Mouse (Mus musculus) right cerebral cortex, postnatal 36 days (tissue): ENCODE data around the gene Larp1b.
"Not testable (repeated sequence)": the region's sequence is repeated elsewhere in the genome, so short reads cannot be mapped to it uniquely, and the experiment has no call there.

ENCODE experiments used
- DNase-seq, 2 experiments: peaks; one replicate each; pipeline ENCODE4 v3.0.0; 2022; ENCODE audit warnings: low spot score in 2 of 2, mixed read lengths in 1 of 2

Larp1b gene

GRCm38 (mm10) chr3:40949170-40949902, at the start of gene Larp1b:
TSS of gene Larp1b (plus strand) at chr3:40949828.
- peak; percentile 99 for DNase-seq

- not testable (repeated sequence) for DNase-seq
These were observed 47.2 kb upstream of the Larp1b start, which contains the start of gene 1700034I23Rik for GRCm38 (mm10) chr3:40902443-40902842. TSS of gene 1700034I23Rik (minus strand) at chr3:40902543.

- DNase-seq, result no peak
These were observed 11.4 kb upstream of the Larp1b start for GRCm38 (mm10) chr3:40938189-40938588.

GRCm38 (mm10) chr3:40938592-40938991, 11.0 kb upstream of the Larp1b start:
- DNase-seq, result no peak

- DNase-seq, result no peak
These were observed 10.6 kb upstream of the Larp1b start for GRCm38 (mm10) chr3:40939019-40939418.

- peak; percentile 22 to 34 for DNase-seq
These were observed 424 bp downstream of the Larp1b start for GRCm38 (mm10) chr3:40949903-40950600.

GRCm38 (mm10) chr3:40950601-40951201, 1.1 kb downstream of the Larp1b start:
- DNase-seq, result peak in 1 of 2 experiments; percentile 33

GRCm38 (mm10) chr3:40951365-40951764, 1.7 kb downstream of the Larp1b start:
- DNase-seq, result no peak

GRCm38 (mm10) chr3:40952606-40953005, 3.0 kb downstream of the Larp1b start:
- no peak for DNase-seq

GRCm38 (mm10) chr3:40954792-40955191, 5.2 kb downstream of the Larp1b start:
- no peak for DNase-seq

GRCm38 (mm10) chr3:40958831-40959230, 9.2 kb downstream of the Larp1b start:
- DNase-seq, result no peak

GRCm38 (mm10) chr3:40980758-40981157, 31.1 kb downstream of the Larp1b start:
- DNase-seq, result no peak

- DNase-seq, result no peak
These were observed 37.9 kb downstream of the Larp1b start for GRCm38 (mm10) chr3:40987539-40987938.

- no peak for DNase-seq
These were observed 39.1 kb downstream of the Larp1b start for GRCm38 (mm10) chr3:40988722-40989121.

GRCm38 (mm10) chr3:40991541-40991940, 41.9 kb downstream of the Larp1b start:
- DNase-seq, result no peak

GRCm38 (mm10) chr3:40995161-40995560, 45.5 kb downstream of the Larp1b start:
- DNase-seq, result no peak

- DNase-seq, result no peak
These were observed 59.7 kb downstream of the Larp1b start for GRCm38 (mm10) chr3:41009315-41009714.

GRCm38 (mm10) chr3:41009990-41010389, 60.4 kb downstream of the Larp1b start:
- no peak for DNase-seq

- no peak for DNase-seq
These were observed 61.1 kb downstream of the Larp1b start for GRCm38 (mm10) chr3:41010701-41011100.

GRCm38 (mm10) chr3:41012451-41012850, 62.8 kb downstream of the Larp1b start:
- no peak for DNase-seq

- DNase-seq, result no peak
These were observed 65.3 kb downstream of the Larp1b start for GRCm38 (mm10) chr3:41014946-41015345.

GRCm38 (mm10) chr3:41018022-41018608, 68.5 kb downstream of the Larp1b start:
- no peak for DNase-seq
